Mouse (Mus musculus): Measurements from ENCODE around the gene Foxl1. TPM values are rescaled to one million over a fixed set of nuclear protein-coding genes. Genes with fewer than 3 reads are reported as not detected.
A peak's percentile ranks its signal among the peaks of the same experiment; 100 is the strongest.

Foxl1 gene
- polyA plus RNA-seq, 1 experiment: not detected

GRCm38 (mm10) chr8:121126694-121127093, 1.0 kb upstream of the Foxl1 start:
- no peaks in the 10 kb centered on the region for H3K36me3 ChIP-seq (ENCODE audit: control insufficient read depth, insufficient read depth, low read length)
- TF ChIP-seq CTCF (IDR thresholded peaks at IDR 0.05; ENCODE audit: control insufficient read depth, insufficient read depth, insufficient replicate concordance, low read depth, low read length): no peak
- no peak for TF ChIP-seq POLR2A (IDR thresholded peaks at IDR 0.05; ENCODE audit: control insufficient read depth, low read depth, low read length)
- no peaks in the 10 kb centered on the region; the same call in none of the 2 replicates for H3K27me3 ChIP-seq (ENCODE audit: control insufficient read depth, insufficient read depth, low read length)
- peaks cover 7% of the 10 kb centered on the region for H3K4me1 ChIP-seq (ENCODE audit: control insufficient read depth, insufficient read depth, low read length)
- H3K4me3 ChIP-seq (ENCODE audit: control insufficient read depth, low read depth, low read length): no peak overlapping the region
- no peak overlapping the region for H3K27ac ChIP-seq (ENCODE audit: control insufficient read depth, insufficient read depth, low read depth, low read length)

- Histone ChIP-seq H3K4me3 (ENCODE audit: control insufficient read depth, low read depth, low read length) (no peak overlapping the region), H3K27ac (ENCODE audit: control insufficient read depth, insufficient read depth, low read depth, low read length) (no peak overlapping the region), H3K27me3 (ENCODE audit: control insufficient read depth, insufficient read depth, low read length) (no peaks in the 10 kb centered on the region; the same call in none of the 2 replicates), H3K36me3 (ENCODE audit: control insufficient read depth, insufficient read depth, low read length) (no peaks in the 10 kb centered on the region), H3K4me1 (ENCODE audit: control insufficient read depth, insufficient read depth, low read length) (peaks cover 7% of the 10 kb centered on the region)
- TF ChIP-seq POLR2A (IDR thresholded peaks at IDR 0.05; ENCODE audit: control insufficient read depth, low read depth, low read length) (no peak), CTCF (IDR thresholded peaks at IDR 0.05; ENCODE audit: control insufficient read depth, insufficient read depth, insufficient replicate concordance, low read depth, low read length) (no peak)
Measured at GRCm38 (mm10) chr8:121127291-121127701, 444 bp upstream of the Foxl1 start.

GRCm38 (mm10) chr8:121128531-121129264, 958 bp downstream of the Foxl1 start:
- Histone ChIP-seq H3K36me3 (ENCODE audit: control insufficient read depth, insufficient read depth, low read length) (no peaks in the 10 kb centered on the region), H3K27me3 (ENCODE audit: control insufficient read depth, insufficient read depth, low read length) (no peaks in the 10 kb centered on the region; the same call in none of the 2 replicates), H3K27ac (ENCODE audit: control insufficient read depth, insufficient read depth, low read depth, low read length) (no peak overlapping the region), H3K4me1 (ENCODE audit: control insufficient read depth, insufficient read depth, low read length) (peaks cover 12% of the 10 kb centered on the region), H3K4me3 (ENCODE audit: control insufficient read depth, low read depth, low read length) (no peak overlapping the region; the same call in 1 of the 2 replicates)
- no peak for TF ChIP-seq POLR2A (IDR thresholded peaks at IDR 0.05; ENCODE audit: control insufficient read depth, low read depth, low read length)
- TF ChIP-seq CTCF (IDR thresholded peaks at IDR 0.05; ENCODE audit: control insufficient read depth, insufficient read depth, insufficient replicate concordance, low read depth, low read length): no peak

GRCm38 (mm10) chr8:121129265-121129940, 1.7 kb downstream of the Foxl1 start:
- Histone ChIP-seq H3K36me3 (ENCODE audit: control insufficient read depth, insufficient read depth, low read length) (no peaks in the 10 kb centered on the region), H3K4me1 (ENCODE audit: control insufficient read depth, insufficient read depth, low read length) (peaks cover 12% of the 10 kb centered on the region), H3K27ac (ENCODE audit: control insufficient read depth, insufficient read depth, low read depth, low read length) (no peak overlapping the region), H3K4me3 (ENCODE audit: control insufficient read depth, low read depth, low read length) (no peak overlapping the region), H3K27me3 (ENCODE audit: control insufficient read depth, insufficient read depth, low read length) (no peaks in the 10 kb centered on the region; the same call in none of the 2 replicates)
- TF ChIP-seq CTCF (IDR thresholded peaks at IDR 0.05; ENCODE audit: control insufficient read depth, insufficient read depth, insufficient replicate concordance, low read depth, low read length) (no peak), POLR2A (IDR thresholded peaks at IDR 0.05; ENCODE audit: control insufficient read depth, low read depth, low read length) (no peak)

GRCm38 (mm10) chr8:121130522-121130921, 2.8 kb downstream of the Foxl1 start:
- no peak overlapping the region for H3K4me3 ChIP-seq (ENCODE audit: control insufficient read depth, low read depth, low read length)
- H3K27me3 ChIP-seq (ENCODE audit: control insufficient read depth, insufficient read depth, low read length): no peaks in the 10 kb centered on the region; the same call in none of the 2 replicates
- H3K36me3 ChIP-seq (ENCODE audit: control insufficient read depth, insufficient read depth, low read length): no peaks in the 10 kb centered on the region
- no peak for TF ChIP-seq POLR2A (IDR thresholded peaks at IDR 0.05; ENCODE audit: control insufficient read depth, low read depth, low read length)
- peak; percentile 25; the same call in 1 of the 2 replicates for TF ChIP-seq CTCF (IDR thresholded peaks at IDR 0.05; ENCODE audit: control insufficient read depth, insufficient read depth, insufficient replicate concordance, low read depth, low read length)
- peaks cover 7% of the 10 kb centered on the region for H3K4me1 ChIP-seq (ENCODE audit: control insufficient read depth, insufficient read depth, low read length)
- no peak overlapping the region for H3K27ac ChIP-seq (ENCODE audit: control insufficient read depth, insufficient read depth, low read depth, low read length)

GRCm38 (mm10) chr8:121132961-121133513, 5.3 kb downstream of the Foxl1 start:
- Histone ChIP-seq H3K4me3 (ENCODE audit: control insufficient read depth, low read depth, low read length) (no peak overlapping the region), H3K36me3 (ENCODE audit: control insufficient read depth, insufficient read depth, low read length) (no peaks in the 10 kb centered on the region), H3K27ac (ENCODE audit: control insufficient read depth, insufficient read depth, low read depth, low read length) (no peak overlapping the region), H3K4me1 (ENCODE audit: control insufficient read depth, insufficient read depth, low read length) (peaks cover 7% of the 10 kb centered on the region), H3K27me3 (ENCODE audit: control insufficient read depth, insufficient read depth, low read length) (no peaks in the 10 kb centered on the region; the same call in 1 of the 2 replicates)
- TF ChIP-seq CTCF (IDR thresholded peaks at IDR 0.05; ENCODE audit: control insufficient read depth, insufficient read depth, insufficient replicate concordance, low read depth, low read length): no peak
- TF ChIP-seq POLR2A (IDR thresholded peaks at IDR 0.05; ENCODE audit: control insufficient read depth, low read depth, low read length): no peak

- no peak overlapping the region for H3K27ac ChIP-seq (ENCODE audit: control insufficient read depth, insufficient read depth, low read depth, low read length)
- TF ChIP-seq POLR2A (IDR thresholded peaks at IDR 0.05; ENCODE audit: control insufficient read depth, low read depth, low read length) (no peak), CTCF (IDR thresholded peaks at IDR 0.05; ENCODE audit: control insufficient read depth, insufficient read depth, insufficient replicate concordance, low read depth, low read length) (no peak)
- H3K4me3 ChIP-seq (ENCODE audit: control insufficient read depth, low read depth, low read length): no peak overlapping the region
- peaks cover 4% of the 10 kb centered on the region for H3K4me1 ChIP-seq (ENCODE audit: control insufficient read depth, insufficient read depth, low read length)
- H3K36me3 ChIP-seq (ENCODE audit: control insufficient read depth, insufficient read depth, low read length): no peaks in the 10 kb centered on the region
- no peaks in the 10 kb centered on the region for H3K27me3 ChIP-seq (ENCODE audit: control insufficient read depth, insufficient read depth, low read length)
Measured at GRCm38 (mm10) chr8:121134102-121134501, 6.4 kb downstream of the Foxl1 start.

Data from testis, adult 2 months (tissue).